Mouse (Mus musculus): Measurements from ENCODE around the gene Rgs6.

The Rgs6 gene

GRCm38 (mm10) chr12:83087010-83087409, 498.9 kb downstream of the Rgs6 start:
- DNase-seq (ENCODE audit: low read depth), result no peak

- DNase-seq (ENCODE audit: low read depth), result no peak
Observed at GRCm38 (mm10) chr12:83087555-83087954, 499.5 kb downstream of the Rgs6 start.

GRCm38 (mm10) chr12:83092001-83092400, 503.9 kb downstream of the Rgs6 start:
- no peak for DNase-seq (ENCODE audit: low read depth)

- no peak for DNase-seq (ENCODE audit: low read depth)
Observed at GRCm38 (mm10) chr12:83097787-83098186, 509.7 kb downstream of the Rgs6 start.

GRCm38 (mm10) chr12:83098646-83099371, 510.7 kb downstream of the Rgs6 start:
- no peak for DNase-seq (ENCODE audit: low read depth)

- no peak for DNase-seq (ENCODE audit: low read depth)
Observed at GRCm38 (mm10) chr12:83099920-83100319, 511.8 kb downstream of the Rgs6 start.

- no peak for DNase-seq (ENCODE audit: low read depth)
Observed at GRCm38 (mm10) chr12:83100413-83100812, 512.3 kb downstream of the Rgs6 start.

GRCm38 (mm10) chr12:83100848-83101247, 512.8 kb downstream of the Rgs6 start:
- DNase-seq (ENCODE audit: low read depth), result no peak

GRCm38 (mm10) chr12:83105514-83106119, 517.5 kb downstream of the Rgs6 start:
- DNase-seq (ENCODE audit: low read depth), result no peak

- DNase-seq (ENCODE audit: low read depth), result no peak
Observed at GRCm38 (mm10) chr12:83106120-83106517, 518.0 kb downstream of the Rgs6 start.

GRCm38 (mm10) chr12:83109486-83109885, 521.4 kb downstream of the Rgs6 start:
- DNase-seq (ENCODE audit: low read depth), result no peak

GRCm38 (mm10) chr12:83109891-83110630, 522.0 kb downstream of the Rgs6 start:
- DNase-seq (ENCODE audit: low read depth), result no peak

- no peak for DNase-seq (ENCODE audit: low read depth)
Observed at GRCm38 (mm10) chr12:83110711-83111110, 522.6 kb downstream of the Rgs6 start.

- no peak for DNase-seq (ENCODE audit: low read depth)
Observed at GRCm38 (mm10) chr12:83112283-83112682, 524.2 kb downstream of the Rgs6 start.

- no peak for DNase-seq (ENCODE audit: low read depth)
Observed at GRCm38 (mm10) chr12:83112901-83113628, 525.0 kb downstream of the Rgs6 start.

- DNase-seq (ENCODE audit: low read depth), result no peak
Observed at GRCm38 (mm10) chr12:83113971-83114370, 525.9 kb downstream of the Rgs6 start.

GRCm38 (mm10) chr12:83114396-83115053, 526.4 kb downstream of the Rgs6 start:
- peak; percentile 25 for DNase-seq (ENCODE audit: low read depth)

GRCm38 (mm10) chr12:83124111-83124510, 536.0 kb downstream of the Rgs6 start:
- DNase-seq (ENCODE audit: low read depth), result no peak

- DNase-seq (ENCODE audit: low read depth), result no peak
Observed at GRCm38 (mm10) chr12:83125284-83125683, 537.2 kb downstream of the Rgs6 start.

- no peak for DNase-seq (ENCODE audit: low read depth)
Observed at GRCm38 (mm10) chr12:83126923-83127322, 538.8 kb downstream of the Rgs6 start.

GRCm38 (mm10) chr12:83127955-83128354, 539.9 kb downstream of the Rgs6 start:
- no peak for DNase-seq (ENCODE audit: low read depth)

GRCm38 (mm10) chr12:83128606-83129005, 540.5 kb downstream of the Rgs6 start:
- DNase-seq (ENCODE audit: low read depth), result no peak
